Mouse (Mus musculus) kidney, postnatal 25 days (tissue): ENCODE measurements around the gene Epo.

Experiments
- DNase-seq, 2 experiments: peaks; one replicate each; pipeline ENCODE4 v3.0.0; 2021; ENCODE audit warnings: mixed read lengths in 2 of 2

Epo gene

GRCm38 (mm10) chr5:137539291-137539801, 6.3 kb upstream of the Epo start:
- no peak for DNase-seq

GRCm38 (mm10) chr5:137537461-137537860, 4.4 kb upstream of the Epo start:
- no peak for DNase-seq

- no peak for DNase-seq
Measured at GRCm38 (mm10) chr5:137535318-137535717, 2.3 kb upstream of the Epo start.

GRCm38 (mm10) chr5:137534762-137535161, 1.7 kb upstream of the Epo start:
- no peak for DNase-seq

- no peak for DNase-seq
Measured at GRCm38 (mm10) chr5:137532808-137533116, 280 bp downstream of the Epo start.

GRCm38 (mm10) chr5:137532131-137532807, 773 bp downstream of the Epo start:
- DNase-seq: peak in 1 of 2 experiments; percentile 52

- DNase-seq: peak; percentile 61 to 80
Measured at GRCm38 (mm10) chr5:137531414-137532130, 1.5 kb downstream of the Epo start.

- peak; percentile 73 to 86 for DNase-seq
Measured at GRCm38 (mm10) chr5:137530588-137531413, 2.2 kb downstream of the Epo start.

- DNase-seq: no peak
Measured at GRCm38 (mm10) chr5:137530075-137530474, 3.0 kb downstream of the Epo start.

GRCm38 (mm10) chr5:137529221-137529995, 3.6 kb downstream of the Epo start:
- no peak for DNase-seq

- no peak for DNase-seq
Measured at GRCm38 (mm10) chr5:137528247-137528968, 4.6 kb downstream of the Epo start.

- peak in 1 of 2 experiments; percentile 41 for DNase-seq
Measured at GRCm38 (mm10) chr5:137527413-137527812, 5.6 kb downstream of the Epo start.

- peak; percentile 66 to 83 for DNase-seq
Measured at GRCm38 (mm10) chr5:137526192-137526936, 6.7 kb downstream of the Epo start.

- DNase-seq: peak in 1 of 2 experiments; percentile 31
Measured at GRCm38 (mm10) chr5:137525511-137525910, 7.5 kb downstream of the Epo start.

GRCm38 (mm10) chr5:137524671-137525070, 8.4 kb downstream of the Epo start:
- DNase-seq: peak in 1 of 2 experiments; percentile 40

GRCm38 (mm10) chr5:137524251-137524515, 8.9 kb downstream of the Epo start:
- no peak for DNase-seq

GRCm38 (mm10) chr5:137523396-137524250, 9.4 kb downstream of the Epo start:
- peak in 1 of 2 experiments; percentile 37 for DNase-seq

- no peak for DNase-seq
Measured at GRCm38 (mm10) chr5:137522711-137523110, 10.3 kb downstream of the Epo start.

GRCm38 (mm10) chr5:137521861-137522260, 11.2 kb downstream of the Epo start:
- no peak for DNase-seq
